Mouse (Mus musculus) MN1 (cell line): ENCODE data around the gene Fam204a.
A peak's percentile ranks its signal among the peaks of the same experiment; 100 is the strongest.

Experiments used
- DNase-seq: peaks from one replicate; pipeline ENCODE4 v3.0.0-alpha.2; 2016; ENCODE audit warnings: low spot score

Gene Fam204a

GRCm38 (mm10) chr19:60160611-60161274, 65.8 kb downstream of the Fam204a start:
- DNase-seq: no peak

- DNase-seq: no peak
Observed at GRCm38 (mm10) chr19:60159827-60160226, 66.7 kb downstream of the Fam204a start.

- no peak for DNase-seq
Observed at GRCm38 (mm10) chr19:60155266-60155665, 71.2 kb downstream of the Fam204a start.

- peak; percentile 28 for DNase-seq
Observed at GRCm38 (mm10) chr19:60153096-60153495, 73.4 kb downstream of the Fam204a start.

GRCm38 (mm10) chr19:60150056-60150455, 76.4 kb downstream of the Fam204a start:
- no peak for DNase-seq

- no peak for DNase-seq
Observed at GRCm38 (mm10) chr19:60149078-60149960, 77.2 kb downstream of the Fam204a start.
